Mouse (Mus musculus): ENCODE results near the gene Trpm3. TPM values are rescaled to one million over a fixed set of nuclear protein-coding genes. Genes with fewer than 3 reads are reported as not detected.

Trpm3 gene
- polyA plus RNA-seq, 1 experiment from 2014 or later = 1.7 TPM

- H3K27ac ChIP-seq = no peak overlapping the region
- 63% methylated on average over 2 of the region's 2 CpGs for WGBS
- H3K4me2 ChIP-seq = no peak overlapping the region
- no peaks in the 10 kb centered on the region for H3K4me1 ChIP-seq
- no peaks in the 10 kb centered on the region for H3K27me3 ChIP-seq
- ATAC-seq (ENCODE audit: insufficient number of reproducible peaks, insufficient read depth, low FRiP score, low TSS enrichment, low read depth) = no peak
- no peaks in the 10 kb centered on the region for H3K36me3 ChIP-seq
- no peak overlapping the region for H3K4me3 ChIP-seq
- H3K9ac ChIP-seq = no peak overlapping the region
- H3K9me3 ChIP-seq = no peaks in the 10 kb centered on the region
Measured at GRCm38 (mm10) chr19:22719027-22719426, 580.2 kb downstream of the Trpm3 start.

GRCm38 (mm10) chr19:22729846-22730245, 591.0 kb downstream of the Trpm3 start:
- Histone ChIP-seq H3K4me3 (no peak overlapping the region), H3K27me3 (no peaks in the 10 kb centered on the region), H3K4me2 (no peak overlapping the region), H3K27ac (0 out of 2 replicates have a peak overlapping the region, but pooled peaks have one; percentile 7), H3K9me3 (no peaks in the 10 kb centered on the region), H3K9ac (no peak overlapping the region), H3K4me1 (peaks cover 10% of the 10 kb centered on the region), H3K36me3 (no peaks in the 10 kb centered on the region)
- WGBS = 40% methylated on average over 2 of the region's 2 CpGs
- no peak for ATAC-seq (ENCODE audit: insufficient number of reproducible peaks, insufficient read depth, low FRiP score, low TSS enrichment, low read depth)

- no peaks in the 10 kb centered on the region for H3K27me3 ChIP-seq
- peaks cover 10% of the 10 kb centered on the region for H3K4me1 ChIP-seq
- ATAC-seq (ENCODE audit: insufficient number of reproducible peaks, insufficient read depth, low FRiP score, low TSS enrichment, low read depth) = no peak
- H3K9me3 ChIP-seq = no peaks in the 10 kb centered on the region
- H3K4me3 ChIP-seq = no peak overlapping the region
- H3K4me2 ChIP-seq = no peak overlapping the region
- H3K27ac ChIP-seq = no peak overlapping the region
- no peak overlapping the region for H3K9ac ChIP-seq
- no peaks in the 10 kb centered on the region for H3K36me3 ChIP-seq
Measured at GRCm38 (mm10) chr19:22730971-22731370, 592.1 kb downstream of the Trpm3 start.

DNA sequence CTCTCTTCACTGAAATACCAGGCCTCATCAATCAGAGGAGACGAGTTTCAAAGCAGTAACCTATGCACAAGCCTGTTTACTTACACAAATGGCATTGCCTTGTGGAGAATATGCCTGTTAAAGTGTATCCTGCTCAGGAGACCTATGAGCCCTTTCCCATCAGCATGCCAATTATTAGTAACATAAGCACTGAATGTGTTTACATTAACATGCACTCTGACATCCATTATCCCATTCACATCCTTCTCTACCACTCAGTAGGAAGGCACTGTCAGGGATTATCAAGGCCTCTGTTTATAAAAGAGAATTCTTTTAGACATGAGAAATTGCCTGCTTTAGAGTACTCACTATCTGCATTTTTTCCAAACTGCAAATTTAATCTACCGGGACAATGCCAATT, 598.0 kb downstream of the Trpm3 start:
- Histone ChIP-seq H3K4me2 (no peak overlapping the region), H3K9ac (no peak overlapping the region), H3K36me3 (no peaks in the 10 kb centered on the region), H3K4me1 (no peaks in the 10 kb centered on the region), H3K4me3 (no peak overlapping the region), H3K27ac (no peak overlapping the region), H3K27me3 (no peaks in the 10 kb centered on the region), H3K9me3 (no peaks in the 10 kb centered on the region)
- 61% methylated on average over 2 of the region's 2 CpGs for WGBS
- ATAC-seq (ENCODE audit: insufficient number of reproducible peaks, insufficient read depth, low FRiP score, low TSS enrichment, low read depth) = no peak

- no peaks in the 10 kb centered on the region for H3K27me3 ChIP-seq
- H3K4me1 ChIP-seq = no peaks in the 10 kb centered on the region
- no peak for ATAC-seq (ENCODE audit: insufficient number of reproducible peaks, insufficient read depth, low FRiP score, low TSS enrichment, low read depth)
- no peaks in the 10 kb centered on the region for H3K36me3 ChIP-seq
- WGBS = 87% methylated on average over 3 of the region's 3 CpGs
- no peak overlapping the region for H3K4me2 ChIP-seq
- H3K9ac ChIP-seq = no peak overlapping the region
- H3K27ac ChIP-seq = no peak overlapping the region
- H3K4me3 ChIP-seq = no peak overlapping the region
- no peaks in the 10 kb centered on the region for H3K9me3 ChIP-seq
Measured at GRCm38 (mm10) chr19:22739240-22739639, 600.4 kb downstream of the Trpm3 start.

GRCm38 (mm10) chr19:22753311-22753809, 614.5 kb downstream of the Trpm3 start:
- WGBS = 33% methylated on average over 13 of the region's 13 CpGs
- no peak overlapping the region for H3K4me3 ChIP-seq
- H3K36me3 ChIP-seq = no peaks in the 10 kb centered on the region
- no peak for ATAC-seq (ENCODE audit: insufficient number of reproducible peaks, insufficient read depth, low FRiP score, low TSS enrichment, low read depth)
- 0 out of 2 replicates have a peak overlapping the region, but pooled peaks have one; percentile 11 for H3K4me2 ChIP-seq
- H3K27me3 ChIP-seq = no peaks in the 10 kb centered on the region
- peaks cover 6% of the 10 kb centered on the region; the same call in 1 of the 2 replicates for H3K4me1 ChIP-seq
- no peak overlapping the region for H3K27ac ChIP-seq
- H3K9ac ChIP-seq = no peak overlapping the region
- H3K9me3 ChIP-seq = no peaks in the 10 kb centered on the region

DNA sequence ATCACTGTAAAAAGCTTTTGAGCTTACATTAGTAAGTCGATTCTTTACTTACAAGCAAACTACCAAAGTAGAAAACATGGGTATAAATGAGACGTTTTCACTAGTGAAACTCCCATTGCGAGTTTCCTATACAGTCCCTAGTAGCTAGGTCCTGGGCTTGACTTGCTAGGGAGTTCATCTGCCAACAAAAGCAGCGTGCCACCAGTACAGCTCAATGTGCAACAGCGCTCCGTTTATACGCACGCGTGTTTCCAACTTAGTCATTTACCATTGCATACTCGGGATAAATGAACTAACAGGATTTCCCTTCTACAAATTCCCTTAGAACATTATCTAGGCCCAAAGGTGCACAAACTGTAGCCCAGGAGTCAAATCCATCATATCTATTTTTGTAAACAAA, 615.2 kb downstream of the Trpm3 start:
- Histone ChIP-seq H3K27ac (no peak overlapping the region), H3K4me3 (no peak overlapping the region), H3K4me2 (no peak overlapping the region), H3K27me3 (no peaks in the 10 kb centered on the region), H3K9me3 (no peaks in the 10 kb centered on the region), H3K36me3 (no peaks in the 10 kb centered on the region), H3K4me1 (peaks cover 6% of the 10 kb centered on the region; the same call in 1 of the 2 replicates), H3K9ac (no peak overlapping the region)
- 90% methylated on average over 10 of the region's 10 CpGs for WGBS
- ATAC-seq (ENCODE audit: insufficient number of reproducible peaks, insufficient read depth, low FRiP score, low TSS enrichment, low read depth) = no peak

DNA sequence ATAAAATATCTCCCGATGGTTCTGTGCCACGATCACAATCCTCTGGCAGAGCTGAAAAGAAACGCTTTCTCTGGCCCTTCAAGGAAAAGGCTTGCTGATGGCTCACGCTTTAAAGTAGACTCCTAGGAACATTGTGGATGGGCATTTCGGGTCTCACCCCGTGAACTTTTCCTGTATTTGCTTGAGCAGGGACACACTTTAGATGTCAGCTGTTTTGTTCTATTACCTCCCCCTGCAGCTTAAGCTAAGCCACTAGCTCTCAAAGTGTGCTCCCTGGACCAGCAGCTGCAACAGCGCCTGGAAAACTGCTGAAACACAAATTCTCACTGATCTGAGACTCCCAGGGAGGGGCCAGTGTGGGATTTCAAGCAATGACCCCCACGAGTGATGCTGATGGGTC, 615.7 kb downstream of the Trpm3 start:
- no peaks in the 10 kb centered on the region for H3K27me3 ChIP-seq
- WGBS = 80% methylated on average over 8 of the region's 8 CpGs
- no peak for ATAC-seq (ENCODE audit: insufficient number of reproducible peaks, insufficient read depth, low FRiP score, low TSS enrichment, low read depth)
- peaks cover 6% of the 10 kb centered on the region; the same call in 1 of the 2 replicates for H3K4me1 ChIP-seq
- H3K4me3 ChIP-seq = no peak overlapping the region
- no peaks in the 10 kb centered on the region for H3K9me3 ChIP-seq
- H3K4me2 ChIP-seq = no peak overlapping the region
- no peak overlapping the region for H3K27ac ChIP-seq
- H3K9ac ChIP-seq = no peak overlapping the region
- H3K36me3 ChIP-seq = no peaks in the 10 kb centered on the region

GRCm38 (mm10) chr19:22758496-22758895, 619.6 kb downstream of the Trpm3 start:
- H3K9ac ChIP-seq = no peak overlapping the region
- no peaks in the 10 kb centered on the region for H3K36me3 ChIP-seq
- no peak overlapping the region for H3K4me2 ChIP-seq
- no peak overlapping the region for H3K4me3 ChIP-seq
- WGBS = 76% methylated on average over 2 of the region's 2 CpGs
- no peaks in the 10 kb centered on the region for H3K9me3 ChIP-seq
- ATAC-seq (ENCODE audit: insufficient number of reproducible peaks, insufficient read depth, low FRiP score, low TSS enrichment, low read depth) = no peak
- peaks cover 2% of the 10 kb centered on the region; the same call in 1 of the 2 replicates for H3K4me1 ChIP-seq
- H3K27ac ChIP-seq = no peak overlapping the region
- H3K27me3 ChIP-seq = no peaks in the 10 kb centered on the region

GRCm38 (mm10) chr19:22768242-22768641, 629.4 kb downstream of the Trpm3 start:
- H3K27me3 ChIP-seq = no peaks in the 10 kb centered on the region
- 75% methylated on average over 3 of the region's 3 CpGs for WGBS
- H3K9ac ChIP-seq = no peak overlapping the region
- no peak overlapping the region for H3K4me3 ChIP-seq
- H3K27ac ChIP-seq = no peak overlapping the region
- no peaks in the 10 kb centered on the region for H3K4me1 ChIP-seq
- ATAC-seq (ENCODE audit: insufficient number of reproducible peaks, insufficient read depth, low FRiP score, low TSS enrichment, low read depth) = no peak
- H3K4me2 ChIP-seq = no peak overlapping the region
- no peaks in the 10 kb centered on the region for H3K36me3 ChIP-seq
- H3K9me3 ChIP-seq = no peaks in the 10 kb centered on the region

DNA sequence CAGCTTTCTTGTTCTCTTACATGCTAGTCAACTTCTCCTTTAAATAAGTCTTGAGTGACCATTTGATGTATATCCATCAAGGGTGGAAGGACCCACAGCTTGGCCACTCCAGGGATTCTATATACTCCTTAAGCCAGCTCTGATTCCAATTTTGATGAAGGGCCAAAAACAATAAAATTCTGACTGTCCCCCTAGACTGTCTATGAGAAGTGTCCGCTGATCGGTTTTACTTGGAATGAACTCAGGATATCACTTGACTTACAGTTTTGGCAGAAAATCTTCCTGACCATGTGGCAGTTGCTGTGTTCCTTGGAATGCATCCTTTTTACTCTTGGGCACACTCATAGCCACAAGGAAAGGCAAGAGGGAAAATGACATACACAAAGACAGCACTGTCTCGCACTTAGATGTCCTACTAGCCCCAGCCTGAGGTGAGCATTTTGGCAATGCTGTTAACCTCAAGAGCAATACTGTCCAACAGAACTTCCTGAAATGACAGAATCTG, 636.4 kb downstream of the Trpm3 start:
- no peak overlapping the region for H3K27ac ChIP-seq
- no peak overlapping the region for H3K9ac ChIP-seq
- H3K9me3 ChIP-seq = no peaks in the 10 kb centered on the region
- no peaks in the 10 kb centered on the region for H3K36me3 ChIP-seq
- ATAC-seq (ENCODE audit: insufficient number of reproducible peaks, insufficient read depth, low FRiP score, low TSS enrichment, low read depth) = no peak
- 92% methylated on average over 3 of the region's 3 CpGs for WGBS
- H3K4me3 ChIP-seq = no peak overlapping the region
- H3K4me1 ChIP-seq = no peaks in the 10 kb centered on the region
- H3K4me2 ChIP-seq = no peak overlapping the region
- H3K27me3 ChIP-seq = no peaks in the 10 kb centered on the region

DNA sequence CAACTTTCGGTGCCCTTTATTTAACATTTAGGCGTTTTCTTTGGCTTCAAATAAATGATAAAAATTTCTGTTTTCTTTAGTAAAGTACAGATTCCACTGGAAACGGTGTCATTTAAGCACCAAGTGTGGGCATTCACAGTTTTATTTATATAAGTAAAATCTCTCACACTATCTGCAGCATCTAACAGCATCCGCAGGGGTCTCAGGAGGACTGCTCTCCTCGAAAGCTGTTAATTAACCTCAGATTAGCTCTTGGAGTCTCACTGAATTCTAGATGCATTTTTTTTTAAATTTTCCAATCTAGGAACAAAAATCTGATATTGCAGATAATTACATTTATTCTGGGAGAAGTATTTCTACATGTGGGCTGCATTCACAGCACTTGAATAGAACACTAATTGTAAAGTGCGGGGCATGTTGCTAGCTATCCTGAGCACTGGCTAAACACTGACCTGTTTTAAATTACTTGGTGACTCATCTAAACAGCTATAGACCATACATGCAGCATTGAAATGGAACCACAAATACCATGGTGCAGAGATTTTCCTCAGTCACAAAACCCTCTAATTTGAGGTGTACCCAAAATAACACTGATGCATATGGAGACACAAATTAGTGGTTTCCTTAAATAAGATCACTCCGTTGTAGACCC, 641.5 kb downstream of the Trpm3 start:
- no peak overlapping the region for H3K9ac ChIP-seq
- no peak overlapping the region for H3K4me2 ChIP-seq
- 65% methylated on average over 7 of the region's 7 CpGs for WGBS
- H3K27me3 ChIP-seq = no peaks in the 10 kb centered on the region
- no peaks in the 10 kb centered on the region for H3K4me1 ChIP-seq
- no peak for ATAC-seq (ENCODE audit: insufficient number of reproducible peaks, insufficient read depth, low FRiP score, low TSS enrichment, low read depth)
- H3K9me3 ChIP-seq = no peaks in the 10 kb centered on the region
- H3K36me3 ChIP-seq = no peaks in the 10 kb centered on the region
- no peak overlapping the region for H3K27ac ChIP-seq
- no peak overlapping the region for H3K4me3 ChIP-seq

Measured in embryonic facial prominence, embryonic 13.5 days (tissue).